Mouse (Mus musculus) urinary bladder, postnatal 36 days (tissue): ENCODE data around the gene Sptlc2.
"Not testable (repeated sequence)": the region's sequence is repeated elsewhere in the genome, so short reads cannot be mapped to it uniquely, and the experiment has no call there.

Experiments used
- DNase-seq, 2 experiments: peaks; one replicate each; pipeline ENCODE4 v3.0.0; 2022; ENCODE audit warnings: low spot score in 2 of 2, mixed read lengths in 1 of 2

Gene Sptlc2

GRCm38 (mm10) chr12:87331908-87332307 lies 56.2 kb downstream of the Sptlc2 start:
- DNase-seq = no peak

- no peak for DNase-seq
These were observed 57.1 kb downstream of the Sptlc2 start for GRCm38 (mm10) chr12:87331053-87331456.

DNA sequence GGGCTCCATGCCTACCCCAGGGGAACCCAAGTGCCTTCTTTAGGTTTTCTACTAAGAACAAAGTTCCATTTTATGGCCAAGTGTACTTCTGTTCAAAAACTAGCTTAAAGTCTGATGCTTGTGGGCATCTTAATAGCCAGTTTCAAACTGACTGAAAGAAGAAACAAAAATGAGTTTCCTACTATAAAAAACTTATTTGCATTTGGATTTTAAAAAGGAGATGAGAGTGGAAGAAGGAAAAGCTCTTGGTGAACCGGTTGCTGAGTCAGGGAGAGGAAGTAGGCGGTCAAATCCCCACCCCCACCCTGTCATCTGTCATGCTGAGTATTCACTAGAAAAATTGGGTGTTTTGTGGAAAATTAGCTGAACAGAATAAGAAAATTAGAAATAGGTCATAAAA lies 57.9 kb downstream of the Sptlc2 start:
- DNase-seq = no peak

DNA sequence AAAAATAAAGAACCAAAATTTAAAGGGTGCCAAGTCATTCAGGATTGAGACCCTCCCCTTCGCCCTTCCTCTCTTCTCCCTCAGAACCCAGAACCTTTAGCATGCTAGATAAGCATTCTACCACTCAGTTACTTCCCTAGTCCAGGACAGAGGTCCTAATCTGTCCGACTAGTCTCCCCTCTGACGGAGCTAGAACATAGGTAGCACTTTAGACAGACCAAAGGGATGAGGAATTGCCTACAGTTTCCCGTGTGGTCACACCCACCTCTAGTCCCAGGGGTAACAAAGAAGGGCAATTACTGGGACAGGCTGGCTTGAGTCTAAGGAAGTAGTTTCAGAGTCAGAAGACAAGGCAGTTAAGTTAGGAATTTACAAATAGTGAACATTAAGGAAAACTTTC lies 60.1 kb downstream of the Sptlc2 start:
- DNase-seq = no peak

GRCm38 (mm10) chr12:87327610-87328009 lies 60.5 kb downstream of the Sptlc2 start:
- no peak for DNase-seq

- DNase-seq = no peak
These were observed 62.7 kb downstream of the Sptlc2 start for GRCm38 (mm10) chr12:87325452-87325851.

GRCm38 (mm10) chr12:87319229-87319628 lies 68.9 kb downstream of the Sptlc2 start:
- no peak for DNase-seq

- DNase-seq = no peak
These were observed 70.2 kb downstream of the Sptlc2 start for GRCm38 (mm10) chr12:87317951-87318350.

DNA sequence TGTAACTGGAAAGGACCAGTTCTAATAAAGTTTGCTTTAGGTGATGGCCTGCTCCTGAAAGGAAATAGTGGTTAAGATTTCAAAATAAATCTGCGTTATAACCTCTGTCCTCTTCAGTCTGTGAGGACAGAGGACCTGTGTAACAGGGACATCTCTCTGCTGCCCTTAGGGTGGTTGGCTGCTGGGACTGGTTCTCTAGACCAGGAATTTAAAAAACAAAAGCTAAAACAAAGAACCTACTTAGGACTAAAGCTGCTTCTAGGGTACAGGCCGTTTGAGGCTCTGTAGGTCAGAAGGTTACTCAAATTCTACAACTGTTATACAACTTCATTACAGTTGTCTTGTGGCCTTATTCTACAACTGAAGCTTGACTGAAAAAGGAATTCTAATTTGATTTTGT lies 75.1 kb downstream of the Sptlc2 start:
- DNase-seq = no peak

GRCm38 (mm10) chr12:87306584-87306844 lies 81.6 kb downstream of the Sptlc2 start:
- not testable (repeated sequence) for DNase-seq

- no peak for DNase-seq
These were observed 82.2 kb downstream of the Sptlc2 start for GRCm38 (mm10) chr12:87305767-87306583.

- DNase-seq = no peak
These were observed 87.0 kb downstream of the Sptlc2 start for GRCm38 (mm10) chr12:87301189-87301588.

GRCm38 (mm10) chr12:87300441-87300690 lies 87.8 kb downstream of the Sptlc2 start:
- no peak for DNase-seq

DNA sequence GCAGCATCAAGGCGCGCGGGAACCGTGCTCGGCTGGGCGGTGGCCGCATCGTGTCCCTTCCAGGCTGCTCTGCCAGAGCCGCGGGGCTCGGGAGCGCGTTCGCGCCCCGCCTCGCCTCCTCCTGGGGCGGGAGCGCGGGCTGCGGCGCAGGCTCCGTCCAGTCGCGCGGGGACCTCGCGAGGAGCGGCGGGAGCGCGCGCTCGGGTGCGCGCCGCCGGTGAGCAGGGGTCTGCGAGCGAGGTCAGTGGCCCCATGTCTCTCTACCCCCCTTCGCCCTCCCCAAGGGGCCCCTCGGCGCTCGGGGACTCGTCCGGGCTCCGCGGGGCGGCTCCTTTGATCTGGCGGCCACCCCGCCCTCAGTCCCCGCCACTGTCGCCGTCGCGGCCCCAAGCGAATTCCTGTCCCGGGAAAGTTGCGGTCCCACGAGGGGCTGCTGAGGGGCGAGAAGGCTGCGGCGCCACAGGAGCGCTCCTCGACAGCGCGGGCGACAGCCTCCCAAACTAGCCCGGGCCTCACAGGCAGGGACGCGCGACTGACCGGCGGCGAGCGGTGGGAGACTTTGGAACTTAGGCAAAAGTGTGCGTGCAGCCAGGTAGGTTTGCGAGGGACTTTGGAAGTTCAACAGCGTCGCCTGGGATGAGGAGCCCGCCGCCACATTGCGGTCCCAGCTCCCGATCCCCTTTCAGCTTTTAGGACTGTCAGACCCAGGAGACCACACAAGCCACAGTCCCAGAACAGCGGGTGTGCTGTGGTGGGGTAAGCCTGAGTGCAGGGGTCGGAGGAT lies 88.3 kb downstream of the Sptlc2 start, which contains the start of gene Ism2:
Gene Ism2 (minus strand): TSS at position 49 of the 784 bp plus-strand sequence.
- peak in 1 of 2 experiments; percentile 6 for DNase-seq

- DNase-seq = no peak
These were observed 89.0 kb downstream of the Sptlc2 start for GRCm38 (mm10) chr12:87299037-87299656.

- no peak for DNase-seq
These were observed 94.2 kb downstream of the Sptlc2 start for GRCm38 (mm10) chr12:87293934-87294333.

- DNase-seq = no peak
These were observed 99.1 kb downstream of the Sptlc2 start for GRCm38 (mm10) chr12:87289100-87289499.

- no peak for DNase-seq
These were observed 103.4 kb downstream of the Sptlc2 start for GRCm38 (mm10) chr12:87284726-87285125.

GRCm38 (mm10) chr12:87284268-87284667 lies 103.9 kb downstream of the Sptlc2 start:
- no peak for DNase-seq

DNA sequence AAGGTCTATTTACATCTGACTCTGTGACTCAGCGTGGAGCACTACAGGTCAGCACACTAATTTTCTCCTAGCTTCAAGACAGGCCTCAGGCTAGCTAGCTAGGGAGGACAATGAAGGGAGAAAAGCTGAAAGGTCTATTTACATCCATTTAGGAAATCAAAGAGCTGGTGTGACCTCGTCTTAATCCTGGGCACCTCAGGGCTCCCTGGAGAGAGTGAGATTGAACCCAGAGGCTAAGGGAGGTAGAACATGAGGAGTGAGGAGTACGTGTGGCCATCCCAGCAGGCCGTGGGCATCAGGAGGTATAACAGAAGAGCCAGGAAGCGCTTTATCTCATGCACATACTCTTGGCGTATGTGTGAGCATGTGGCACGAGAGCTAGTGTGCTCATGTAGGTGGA lies 104.4 kb downstream of the Sptlc2 start:
- DNase-seq = no peak

DNA sequence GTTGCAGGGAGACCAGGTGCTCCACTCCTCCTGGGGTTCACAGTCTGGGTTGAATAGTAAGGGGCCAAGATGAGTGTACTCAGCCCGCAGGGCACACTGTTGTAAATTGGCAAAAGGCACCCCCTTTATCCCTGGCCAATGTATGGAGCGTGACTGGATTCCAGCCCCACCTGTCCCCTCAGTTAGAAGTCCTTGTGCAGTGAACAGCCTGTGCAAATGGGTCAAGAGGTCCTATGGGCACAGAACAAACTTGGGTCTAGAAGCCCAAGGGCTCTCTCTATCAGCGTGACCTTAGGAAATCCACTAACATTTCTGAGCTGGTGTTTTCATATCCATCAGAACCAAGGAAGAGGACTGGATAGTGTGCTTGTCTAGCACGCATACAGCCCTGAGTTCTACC lies 105.4 kb downstream of the Sptlc2 start:
- no peak for DNase-seq

DNA sequence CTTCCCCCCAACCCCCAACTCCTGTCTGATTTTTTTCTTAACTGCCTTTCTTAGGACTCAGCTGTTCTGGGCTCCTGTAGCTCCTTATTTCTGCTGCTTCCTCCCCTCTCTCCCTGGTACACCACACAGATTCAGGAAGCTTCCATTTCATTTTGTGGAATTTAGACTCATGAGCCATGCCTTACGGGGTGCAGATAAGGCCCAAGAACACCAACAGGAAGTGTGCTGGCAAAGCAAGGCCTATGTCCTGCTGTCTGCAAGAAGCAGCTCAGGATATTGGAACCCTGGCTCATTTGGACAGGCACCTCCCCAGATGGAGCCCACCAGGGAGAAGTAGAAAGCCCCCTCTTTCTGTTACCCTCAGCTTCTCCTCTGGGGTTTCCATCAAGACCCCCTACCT lies 106.4 kb downstream of the Sptlc2 start:
- no peak for DNase-seq

- no peak for DNase-seq
These were observed 108.3 kb downstream of the Sptlc2 start for GRCm38 (mm10) chr12:87279879-87280278.
